Mouse (Mus musculus) CD4-positive helper T cell, adult 2 months (primary cell): ENCODE measurements at regions not wholly inside any gene's neighbourhood (a gene's known extent, or its start where the extent isn't known, plus 50 kb on each side); places are given as distances from the start of the nearest gene placed in this dataset.

Experiments used
- DNase-seq: peaks from one replicate; pipeline ENCODE4 v3.0.0-alpha.2; 2012; ENCODE audit warnings: low read depth, missing footprints, low spot score

- DNase-seq: no peak
Measured at GRCm38 (mm10) chr16:50859513-50859912, 268.6 kb upstream of the Ccdc54 start.

- DNase-seq: no peak
Measured at GRCm38 (mm10) chr16:50852081-50852480, 261.1 kb upstream of the Ccdc54 start.

GRCm38 (mm10) chr16:50847693-50848092 is 256.7 kb upstream of the Ccdc54 start:
- DNase-seq: no peak

- no peak for DNase-seq
Measured at GRCm38 (mm10) chr16:50846505-50846904, 255.6 kb upstream of the Ccdc54 start.

GRCm38 (mm10) chr16:50841677-50842580 is 251.0 kb upstream of the Ccdc54 start:
- DNase-seq: peak; percentile 16

DNA sequence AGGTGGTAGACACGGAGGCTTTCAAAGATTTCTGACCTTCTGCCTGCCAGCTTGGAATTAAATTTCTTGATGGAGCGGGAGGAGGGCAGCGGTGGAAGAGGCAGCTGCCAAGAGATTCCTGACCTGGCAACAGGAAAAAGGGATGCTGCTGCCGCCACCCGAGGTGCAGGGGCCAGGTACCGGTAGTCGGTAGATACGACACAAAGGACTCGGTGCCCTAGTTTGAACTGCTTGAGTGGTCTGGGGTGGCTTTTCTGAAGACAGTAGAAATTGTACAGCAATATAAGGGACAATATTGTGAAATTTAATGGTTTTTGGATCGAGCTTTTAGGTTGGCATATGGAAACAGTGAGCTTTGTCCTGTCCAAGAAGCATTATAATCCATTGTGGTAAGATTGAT is 250.3 kb upstream of the Ccdc54 start:
- DNase-seq: no peak

DNA sequence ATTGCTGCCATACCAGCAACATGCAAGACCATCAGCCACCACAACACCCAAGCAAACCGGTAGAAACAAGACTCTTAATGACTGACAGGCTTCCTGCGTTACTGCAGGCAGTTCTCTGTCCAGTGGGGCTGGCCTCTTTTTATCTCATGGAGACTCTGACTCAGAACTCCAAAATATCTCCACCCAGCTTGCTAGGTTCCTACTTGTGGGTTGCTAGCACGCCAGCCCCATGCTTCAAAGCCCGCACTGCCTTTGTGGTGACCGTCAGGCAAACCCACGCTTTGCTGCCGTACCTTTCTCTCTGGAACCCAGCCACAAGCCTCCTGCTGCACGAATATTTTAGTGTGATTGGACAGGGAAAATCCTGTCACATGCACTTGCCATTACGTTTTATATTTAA is 248.7 kb upstream of the Ccdc54 start:
- no peak for DNase-seq

GRCm38 (mm10) chr16:50837416-50837815 is 246.5 kb upstream of the Ccdc54 start:
- no peak for DNase-seq

DNA sequence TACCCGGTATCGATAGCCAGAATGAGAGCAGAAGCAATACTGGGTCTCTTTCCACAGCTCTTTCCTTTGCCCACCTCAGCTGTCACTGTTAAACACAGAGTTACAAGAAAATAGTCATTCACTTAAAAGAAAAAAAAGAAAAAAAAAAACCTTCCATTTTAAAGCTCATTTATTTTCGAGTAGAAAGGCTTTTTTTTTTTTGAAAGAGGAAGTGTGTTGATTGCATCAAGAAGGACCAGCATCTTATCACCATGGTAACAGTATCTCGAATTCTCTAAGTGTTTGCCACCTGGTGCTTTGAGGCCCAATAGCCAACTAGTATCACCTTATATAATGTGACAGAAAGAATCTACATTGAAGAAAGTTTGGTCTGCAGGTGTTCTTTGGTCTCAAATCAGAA is 245.5 kb upstream of the Ccdc54 start:
- DNase-seq: no peak

GRCm38 (mm10) chr16:50833357-50833756 is 242.4 kb upstream of the Ccdc54 start:
- no peak for DNase-seq

DNA sequence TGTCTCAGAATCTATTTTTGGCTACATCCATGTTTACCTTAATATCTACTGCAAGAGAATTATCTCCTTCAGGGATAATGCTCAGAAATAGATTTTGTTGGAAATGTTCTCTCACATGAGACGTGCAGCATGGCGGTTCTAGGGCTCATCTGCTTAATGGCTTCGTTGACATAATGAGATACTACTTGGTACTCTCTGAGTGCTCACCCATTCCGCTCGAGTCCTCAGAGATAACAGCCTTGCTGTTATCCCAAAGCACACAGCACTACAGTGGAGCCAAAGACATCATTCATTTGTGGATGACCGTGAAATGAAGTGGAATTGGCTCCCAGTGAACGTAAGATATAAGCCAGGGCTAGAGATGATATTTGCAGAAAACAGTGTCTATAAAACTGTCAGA is 231.4 kb upstream of the Ccdc54 start:
- DNase-seq: no peak

GRCm38 (mm10) chr16:50814626-50815025 is 223.7 kb upstream of the Ccdc54 start:
- no peak for DNase-seq

- no peak for DNase-seq
Measured at GRCm38 (mm10) chr16:50799145-50799794, 208.3 kb upstream of the Ccdc54 start.

- DNase-seq: no peak
Measured at GRCm38 (mm10) chr16:50798095-50798494, 207.1 kb upstream of the Ccdc54 start.

GRCm38 (mm10) chr16:50792960-50793359 is 202.0 kb upstream of the Ccdc54 start:
- no peak for DNase-seq

DNA sequence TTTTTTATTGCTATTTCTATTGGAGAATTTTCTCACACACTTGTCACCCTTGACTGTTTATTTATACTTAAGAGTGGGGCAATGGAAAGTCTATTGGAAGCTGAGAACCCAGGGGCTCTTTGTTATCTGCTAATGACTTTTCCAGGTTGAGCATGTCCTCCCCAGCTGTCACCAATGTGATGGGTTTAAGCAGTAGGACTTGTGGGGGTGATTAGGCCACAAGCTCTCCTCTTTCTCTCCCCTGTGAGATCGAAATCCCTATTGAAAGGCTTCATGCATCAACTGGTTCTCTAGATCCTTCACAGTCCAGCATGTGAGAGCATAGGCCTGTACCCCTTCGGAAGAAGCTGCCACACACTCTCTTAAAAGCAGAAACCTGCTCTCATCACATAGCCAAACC is 201.6 kb upstream of the Ccdc54 start:
- no peak for DNase-seq

- DNase-seq: no peak
Measured at GRCm38 (mm10) chr16:50788702-50789101, 197.7 kb upstream of the Ccdc54 start.

DNA sequence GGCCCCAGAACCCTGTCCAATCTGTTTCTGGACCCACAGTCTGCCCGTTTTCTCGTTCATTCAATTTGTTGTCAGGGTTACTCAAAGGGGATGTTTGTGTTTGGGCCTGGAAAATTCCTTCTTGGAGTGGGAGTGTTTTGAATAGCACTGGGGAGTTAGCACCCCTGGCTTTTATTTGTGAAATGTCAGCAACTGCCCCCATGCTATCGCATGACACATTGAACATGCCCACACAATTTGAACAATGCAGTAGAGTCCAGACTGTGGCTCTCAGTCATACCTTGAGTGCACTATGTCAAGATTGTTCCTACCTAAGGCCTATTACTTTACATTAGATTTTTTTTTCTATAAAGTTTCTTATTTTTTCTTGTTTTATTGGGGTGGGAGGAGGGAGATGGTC is 195.2 kb upstream of the Ccdc54 start:
- no peak for DNase-seq

- no peak for DNase-seq
Measured at GRCm38 (mm10) chr16:50785384-50785783, 194.4 kb upstream of the Ccdc54 start.

GRCm38 (mm10) chr16:50784651-50785228 is 193.8 kb upstream of the Ccdc54 start:
- no peak for DNase-seq

GRCm38 (mm10) chr16:50783784-50784650 is 193.1 kb upstream of the Ccdc54 start:
- DNase-seq: no peak

GRCm38 (mm10) chr16:50783240-50783639 is 192.3 kb upstream of the Ccdc54 start:
- DNase-seq: no peak
